Mouse (Mus musculus) erythroblast, embryonic 14.5 days (primary cell): ENCODE measurements around the gene Psmb3.

ENCODE experiments used
- GATA1 ChIP-seq: IDR thresholded peaks from 2 replicates; pipeline ENCODE4 v1.6.1; 2012; ENCODE audit warnings: low read length, inconsistent platforms, mixed read lengths
- TAL1 ChIP-seq: IDR thresholded peaks from 3 replicates; pipeline ENCODE4 v1.6.1; 2012; ENCODE audit warnings: low read length, inconsistent platforms, mixed read lengths

GRCm38 (mm10) chr11:97714784-97715760, 11.9 kb downstream of the Psmb3 start:
- TF ChIP-seq GATA1 = no peak
- no peak for TF ChIP-seq TAL1
